Mouse (Mus musculus) neural tube, embryonic 12.5 days (tissue): ENCODE data around the gene Mon2. TPM values are rescaled to one million over a fixed set of nuclear protein-coding genes. Genes with fewer than 3 reads are reported as not detected.

Source experiments
- ATAC-seq: fragments of 200-750 bp; cut with Nextera tagmentation; 2 replicates; pipeline ENCODE4 v1.8.0; 2017; ENCODE audit warnings: low read depth, mild to moderate bottlenecking, moderate TSS enrichment, moderate library complexity; ENCODE audit not compliant: low FRiP score
- H3K27ac ChIP-seq: fragments of 300-500 bp; sonication (generic); 2 replicates; pipeline ENCODE4 v1.5.1; 2016
- H3K27me3 ChIP-seq: fragments of 300-500 bp; sonication (generic); replicated peaks from 2 replicates; pipeline ENCODE4 v1.6.1; 2016; ENCODE audit warnings: mild to moderate bottlenecking
- H3K36me3 ChIP-seq: fragments of 300-500 bp; sonication (generic); 2 replicates; pipeline ENCODE4 v1.6.1; 2016; ENCODE audit warnings: mild to moderate bottlenecking
- H3K4me1 ChIP-seq: fragments of 300-500 bp; sonication (generic); 2 replicates; pipeline ENCODE4 v1.6.1; 2016
- H3K4me2 ChIP-seq: fragments of 300-500 bp; sonication (generic); replicated peaks from 2 replicates; pipeline ENCODE4 v1.6.1; 2016; ENCODE audit warnings: mild to moderate bottlenecking
- H3K4me3 ChIP-seq: fragments of 300-500 bp; sonication (generic); 2 replicates; pipeline ENCODE4 v1.5.1; 2016
- H3K9ac ChIP-seq: fragments of 300-500 bp; sonication (generic); 2 replicates; pipeline ENCODE4 v1.6.1; 2016; ENCODE audit warnings: mild to moderate bottlenecking
- H3K9me3 ChIP-seq: fragments of 300-500 bp; sonication (generic); 2 replicates; pipeline ENCODE4 v1.6.1; 2016; ENCODE audit warnings: mild to moderate bottlenecking
- WGBS: fragments of 180-500 bp; shearing (Covaris S2); methylation state at CpG from one replicate; pipeline ENCODE4 v1.1.7; 2016; 5-methylcytosine and 5-hydroxymethylcytosine counted together
- polyA plus RNA-seq: library from polyadenylated mRNA; unstranded; fragments of >200 nt; fragmentation: Nextera tagmentation; extraction: Ambion mirVana; gene quantifications from 2 replicates; pipeline ENCODE4 v1.2.1, GENCODE M21; 2016

The Mon2 gene
- 38.9 and 40.4 TPM in 2 replicates for polyA plus RNA-seq

DNA sequence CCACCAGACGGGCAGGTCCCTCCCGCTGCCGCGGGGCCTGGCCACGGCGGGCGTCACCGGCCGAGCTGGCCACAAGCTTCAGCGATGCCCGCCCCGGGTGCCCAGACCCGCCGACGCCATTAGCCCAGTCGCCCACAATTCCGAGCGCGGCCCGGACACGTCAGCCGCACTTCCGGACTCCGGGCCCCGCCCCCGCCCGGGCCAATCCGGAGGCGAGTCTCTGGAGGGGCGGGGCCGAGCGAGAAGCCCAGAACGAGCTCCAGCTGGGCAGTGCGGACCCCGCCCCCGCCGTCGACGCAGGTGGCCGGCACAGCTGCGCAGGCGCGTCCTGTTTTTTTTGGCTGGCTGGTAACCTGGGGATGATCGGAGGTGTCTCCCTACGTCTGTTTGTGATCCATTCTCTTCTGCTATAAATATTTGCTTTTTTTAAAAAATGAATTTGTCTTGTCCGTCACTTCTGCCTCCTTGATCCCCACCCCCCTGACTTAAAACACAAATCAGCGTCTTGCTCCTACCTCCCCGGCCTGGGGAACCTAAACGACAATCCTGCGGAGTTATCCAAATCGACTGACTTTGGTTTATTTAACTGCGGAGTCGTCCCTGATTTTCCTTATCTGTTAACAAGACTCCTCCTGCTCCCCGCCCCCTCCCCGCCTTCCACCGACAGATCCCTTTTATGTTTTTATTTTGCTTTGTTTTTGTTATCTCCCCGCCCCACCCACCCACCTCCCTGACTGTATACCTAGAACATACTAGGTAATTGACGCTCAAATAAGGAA is at the start of gene Mon2:
TSS of gene Mon2 (minus strand) at position 261 of the 779 bp plus-strand sequence.
- under 1% methylated on average over 58 of the region's 58 CpGs for WGBS
- peak; percentile 99 for ATAC-seq
- H3K27me3 ChIP-seq, result no peaks in the 10 kb centered on the region

DNA sequence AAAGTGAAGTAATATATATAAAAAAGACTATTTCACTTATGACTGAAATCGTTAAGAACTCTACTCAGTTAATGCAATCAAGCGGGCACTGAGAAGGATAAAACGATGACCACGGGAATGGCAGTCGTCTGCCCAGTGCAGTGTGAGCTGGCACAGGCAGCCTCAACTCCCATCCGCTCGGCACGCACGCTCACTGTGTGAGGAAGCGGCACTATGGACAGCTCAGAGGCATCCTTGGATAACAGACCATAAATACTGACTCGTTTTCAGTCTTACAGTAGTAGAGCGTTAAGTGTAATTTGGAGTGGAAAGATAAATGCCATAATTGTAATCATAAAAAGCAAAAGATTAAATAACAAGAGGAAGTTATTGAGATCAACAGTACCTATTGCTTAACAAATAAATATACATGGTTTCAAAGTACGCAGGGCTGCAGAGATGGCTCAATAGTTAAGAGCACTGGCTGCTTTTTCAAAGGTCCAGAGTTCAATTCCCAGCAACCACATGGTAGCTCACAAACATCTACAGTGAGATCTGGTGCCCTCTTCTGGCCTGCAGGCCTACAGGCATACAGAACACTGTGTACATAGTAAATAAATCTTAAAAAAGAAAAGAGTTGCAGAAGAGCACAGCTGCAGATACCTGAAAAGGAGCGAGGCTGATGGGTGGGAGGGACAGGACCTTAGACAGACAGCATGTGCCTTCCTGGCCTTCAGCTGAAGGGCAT is 44.5 kb upstream of the Mon2 start:
- no peak overlapping the region for H3K4me2 ChIP-seq
- H3K9ac ChIP-seq, result no peak overlapping the region
- 95% methylated on average over 14 of the region's 14 CpGs for WGBS
- H3K4me1 ChIP-seq, result no peaks in the 10 kb centered on the region
- H3K27ac ChIP-seq, result no peak overlapping the region
- no peak for ATAC-seq
- H3K27me3 ChIP-seq, result no peaks in the 10 kb centered on the region
- H3K9me3 ChIP-seq, result no peaks in the 10 kb centered on the region
- H3K36me3 ChIP-seq, result peaks cover 82% of the 10 kb centered on the region
- H3K4me3 ChIP-seq, result no peak overlapping the region

More for the DNA sequence above, at the start of gene Mon2:
- Histone ChIP-seq H3K9me3 (no peaks in the 10 kb centered on the region), H3K27ac (peak within 1 kb of the TSS; percentile 42; the same call in 1 of the 2 replicates), H3K36me3 (peaks cover 10% of the 10 kb centered on the region), H3K4me1 (peaks cover 9% of the 10 kb centered on the region), H3K4me3 (peak within 1 kb of the TSS; percentile 98), H3K4me2 (peak within 1 kb of the TSS; percentile 86), H3K9ac (peak within 1 kb of the TSS; percentile 97)

DNA sequence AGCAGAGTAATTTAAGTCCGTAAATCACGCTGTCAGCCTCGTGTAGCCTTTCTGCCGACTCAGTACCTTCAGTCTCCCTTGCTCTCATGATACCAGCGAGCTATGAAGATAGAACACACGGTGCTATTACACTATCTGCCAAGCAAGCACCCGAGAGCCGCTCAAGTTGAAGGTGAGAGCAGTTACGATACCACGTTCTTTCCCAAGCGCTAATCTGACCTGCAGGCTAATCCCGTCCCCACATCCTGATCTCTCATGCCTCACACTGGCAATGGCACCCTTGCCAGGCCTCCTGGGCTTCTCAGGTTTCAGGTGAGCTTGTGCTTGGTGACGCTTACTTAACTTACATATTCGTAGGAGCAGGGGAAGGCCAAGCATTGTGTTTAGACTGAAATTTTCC is 40.6 kb upstream of the Mon2 start:
- H3K27me3 ChIP-seq, result no peaks in the 10 kb centered on the region
- ATAC-seq, result no peak
- H3K4me3 ChIP-seq, result no peak overlapping the region
- 87% methylated on average over 14 of the region's 14 CpGs for WGBS
- no peak overlapping the region for H3K27ac ChIP-seq
- H3K36me3 ChIP-seq, result peaks cover 69% of the 10 kb centered on the region
- no peak overlapping the region for H3K9ac ChIP-seq
- no peak overlapping the region for H3K4me2 ChIP-seq
- no peaks in the 10 kb centered on the region for H3K9me3 ChIP-seq
- no peaks in the 10 kb centered on the region for H3K4me1 ChIP-seq

DNA sequence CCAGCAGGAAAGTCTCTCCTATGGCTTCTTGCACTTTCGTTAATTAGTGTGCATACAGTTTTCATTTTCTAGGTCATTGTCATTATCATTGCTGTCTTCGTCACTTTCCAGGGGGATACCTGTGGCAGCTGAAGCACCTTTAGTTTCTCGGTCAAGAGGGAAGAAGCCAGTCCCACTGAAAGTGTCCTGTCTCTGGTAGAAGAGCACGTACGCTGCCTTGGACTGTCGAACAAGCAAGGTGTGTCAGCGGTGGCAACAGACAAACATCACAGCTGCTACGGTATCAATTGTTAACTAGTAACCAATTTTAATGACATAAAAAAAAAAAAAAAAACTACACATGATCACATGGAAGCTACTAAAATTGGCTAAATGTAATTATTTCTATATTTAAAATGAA is 37.2 kb upstream of the Mon2 start:
- Histone ChIP-seq H3K27ac (no peak overlapping the region), H3K36me3 (peaks cover 47% of the 10 kb centered on the region)

DNA sequence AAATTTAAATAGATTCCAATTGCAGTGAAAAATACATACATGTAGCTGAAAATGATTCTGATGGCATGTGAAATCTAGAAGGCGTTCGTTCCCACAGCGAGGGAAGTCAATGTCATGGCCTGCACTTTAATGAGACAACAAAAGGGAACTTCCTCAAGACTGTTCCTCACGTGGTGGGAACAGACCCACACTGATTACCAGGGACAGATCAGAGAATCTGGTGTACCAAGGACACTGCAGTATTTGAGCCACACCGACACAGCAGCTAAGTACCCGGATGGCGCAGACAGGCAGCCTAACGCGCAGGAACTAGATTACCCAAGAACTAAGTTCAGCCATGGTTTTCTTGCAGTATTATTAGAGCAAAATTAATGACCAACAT is 36.5 kb upstream of the Mon2 start:
- ATAC-seq, result no peak
- no peaks in the 10 kb centered on the region for H3K27me3 ChIP-seq
- no peak overlapping the region for H3K4me2 ChIP-seq
- H3K4me3 ChIP-seq, result no peak overlapping the region
- no peak overlapping the region for H3K27ac ChIP-seq
- 92% methylated on average over 9 of the region's 9 CpGs for WGBS
- H3K9me3 ChIP-seq, result no peaks in the 10 kb centered on the region
- H3K36me3 ChIP-seq, result peaks cover 43% of the 10 kb centered on the region
- no peak overlapping the region for H3K9ac ChIP-seq
- no peaks in the 10 kb centered on the region for H3K4me1 ChIP-seq

More for the DNA sequence above, 37.2 kb upstream of the Mon2 start:
- Histone ChIP-seq H3K4me1 (no peaks in the 10 kb centered on the region), H3K4me3 (no peak overlapping the region), H3K4me2 (no peak overlapping the region), H3K27me3 (no peaks in the 10 kb centered on the region), H3K9me3 (no peaks in the 10 kb centered on the region), H3K9ac (no peak overlapping the region)
- no peak for ATAC-seq
- WGBS, result 96% methylated on average over 8 of the region's 8 CpGs

DNA sequence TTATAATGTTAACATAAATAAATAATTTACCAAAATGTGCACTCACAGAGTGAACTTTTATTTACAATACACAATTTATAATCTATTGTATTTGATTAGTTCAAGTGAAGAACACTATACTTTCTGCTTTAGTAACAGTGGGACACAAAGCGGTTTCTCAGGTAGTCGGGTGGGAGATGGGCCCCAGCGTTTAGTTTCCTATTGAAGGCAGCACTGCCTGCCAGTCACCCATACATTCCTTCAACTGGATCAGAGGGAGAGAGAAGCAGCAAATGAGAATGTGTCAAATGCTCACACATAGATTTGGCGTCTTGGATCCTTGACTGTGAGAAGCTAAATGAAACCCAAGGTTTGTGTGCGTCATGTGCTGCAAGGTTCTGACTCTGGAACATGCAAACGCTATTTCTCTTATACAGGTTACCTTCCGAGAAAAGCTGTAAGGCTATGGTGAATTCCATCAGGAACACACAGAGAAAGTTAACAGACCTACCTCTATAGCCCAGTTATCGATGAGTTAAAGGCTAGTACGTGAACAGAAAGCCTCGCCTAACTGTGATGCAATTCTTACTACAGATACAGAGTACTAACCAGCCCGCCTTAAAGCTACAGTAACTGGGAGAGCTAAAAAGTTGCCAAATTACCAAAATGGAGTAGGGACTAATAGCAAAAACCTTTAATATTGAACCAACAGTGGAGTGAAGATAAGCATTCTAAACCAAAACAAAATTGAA is 35.9 kb upstream of the Mon2 start:
- 91% methylated on average over 11 of the region's 11 CpGs for WGBS
- no peaks in the 10 kb centered on the region for H3K27me3 ChIP-seq
- no peaks in the 10 kb centered on the region for H3K9me3 ChIP-seq
- H3K4me1 ChIP-seq, result no peaks in the 10 kb centered on the region
- no peak overlapping the region for H3K27ac ChIP-seq
- H3K36me3 ChIP-seq, result peaks cover 38% of the 10 kb centered on the region
- H3K4me2 ChIP-seq, result no peak overlapping the region
- no peak for ATAC-seq
- no peak overlapping the region for H3K9ac ChIP-seq
- no peak overlapping the region for H3K4me3 ChIP-seq

DNA sequence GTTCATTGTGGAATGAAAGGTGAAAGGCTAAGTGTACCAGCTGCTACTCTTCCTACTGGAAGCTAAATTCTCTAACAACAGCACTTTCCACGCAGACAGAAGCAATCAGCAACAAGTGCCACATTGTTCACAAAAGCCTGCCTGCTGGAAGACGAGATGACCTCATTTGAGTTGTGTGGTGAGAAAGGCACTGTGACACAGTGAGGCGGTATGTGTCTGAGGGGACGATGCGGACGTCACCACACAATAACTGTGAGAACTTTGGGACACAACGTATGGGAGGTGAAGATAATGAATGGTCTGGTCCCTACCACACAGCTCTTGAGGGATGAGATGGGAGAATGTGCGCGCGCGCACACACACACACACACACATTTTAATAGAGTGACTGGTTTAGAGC is 34.2 kb upstream of the Mon2 start:
- Histone ChIP-seq H3K4me3 (no peak overlapping the region), H3K27me3 (no peaks in the 10 kb centered on the region), H3K36me3 (peaks cover 22% of the 10 kb centered on the region; the same call in 1 of the 2 replicates), H3K4me1 (no peaks in the 10 kb centered on the region), H3K27ac (no peak overlapping the region), H3K9me3 (no peaks in the 10 kb centered on the region), H3K9ac (no peak overlapping the region), H3K4me2 (no peak overlapping the region)
- ATAC-seq, result 0 out of 2 replicates have a peak, but pooled peaks have one; percentile 21
- 71% methylated on average over 11 of the region's 11 CpGs for WGBS

DNA sequence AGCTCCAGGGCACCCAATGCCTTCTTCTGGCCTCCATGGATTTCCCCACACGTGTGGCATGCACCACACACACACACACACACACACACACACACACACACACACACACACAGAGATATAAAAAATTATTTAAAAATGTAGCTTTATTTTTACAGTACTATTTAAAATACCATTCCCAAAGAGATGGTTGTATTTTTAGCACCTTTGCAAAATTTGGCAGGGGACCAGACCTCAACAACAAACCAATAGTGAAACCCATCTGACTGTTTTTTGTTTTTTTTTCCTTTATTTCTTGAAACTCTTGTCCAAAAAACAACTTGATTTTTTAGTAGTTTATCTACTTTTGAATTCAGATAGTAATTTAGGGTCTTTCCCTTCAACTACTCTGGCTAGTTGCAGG is 32.2 kb upstream of the Mon2 start:
- H3K9ac ChIP-seq, result no peak overlapping the region
- no peaks in the 10 kb centered on the region for H3K27me3 ChIP-seq
- no peak overlapping the region for H3K4me2 ChIP-seq
- no peaks in the 10 kb centered on the region for H3K4me1 ChIP-seq
- ATAC-seq, result no peak
- no peak overlapping the region for H3K4me3 ChIP-seq
- no peaks in the 10 kb centered on the region for H3K9me3 ChIP-seq
- H3K27ac ChIP-seq, result no peak overlapping the region
- WGBS, result 80% methylated on average over 1 of the region's 1 CpGs
- H3K36me3 ChIP-seq, result peaks cover 9% of the 10 kb centered on the region; the same call in 1 of the 2 replicates

DNA sequence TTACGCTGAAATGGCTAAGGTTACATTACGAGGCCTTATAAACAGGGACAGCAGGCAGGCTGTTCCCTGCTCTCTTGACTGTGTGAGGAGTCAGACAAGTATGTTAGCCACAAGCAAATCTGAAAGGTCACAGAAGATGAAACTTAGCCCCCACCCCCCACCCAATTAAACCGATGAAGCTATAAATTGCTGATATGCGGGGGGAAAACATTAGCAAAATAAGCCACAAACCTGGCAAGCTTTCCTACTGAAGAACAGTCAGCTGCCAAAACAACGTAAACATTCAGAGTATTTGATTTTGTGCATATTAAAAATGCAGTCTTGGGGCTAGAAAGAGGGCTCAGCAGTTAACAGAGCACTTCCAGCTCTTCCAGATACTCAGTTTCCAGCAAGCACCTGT is 31.8 kb upstream of the Mon2 start:
- WGBS, result 94% methylated on average over 5 of the region's 5 CpGs
- no peak overlapping the region for H3K4me2 ChIP-seq
- H3K4me1 ChIP-seq, result no peaks in the 10 kb centered on the region
- no peak overlapping the region for H3K9ac ChIP-seq
- peaks cover 6% of the 10 kb centered on the region; the same call in 1 of the 2 replicates for H3K36me3 ChIP-seq
- ATAC-seq, result no peak
- no peaks in the 10 kb centered on the region for H3K9me3 ChIP-seq
- H3K4me3 ChIP-seq, result no peak overlapping the region
- no peaks in the 10 kb centered on the region for H3K27me3 ChIP-seq
- no peak overlapping the region for H3K27ac ChIP-seq

DNA sequence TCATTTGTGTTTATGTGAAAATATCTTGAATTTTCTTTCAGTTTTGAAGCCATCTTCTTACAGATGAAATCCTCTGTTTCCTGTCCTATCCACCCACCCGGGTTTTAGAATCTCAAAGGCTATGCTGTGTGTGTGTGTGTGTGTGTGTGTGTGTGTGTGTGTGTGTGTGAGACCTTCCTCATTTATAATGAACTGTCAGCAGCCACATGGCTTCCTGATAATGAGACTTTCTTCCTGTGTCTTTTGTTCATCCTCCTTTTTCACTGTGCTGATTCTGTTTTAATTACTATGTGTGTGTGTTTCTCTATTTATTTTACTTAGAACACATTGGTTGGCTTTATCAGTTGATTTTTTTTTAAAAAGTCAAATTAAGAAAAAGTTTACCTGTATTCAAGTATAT is 25.0 kb upstream of the Mon2 start:
- no peaks in the 10 kb centered on the region for H3K4me1 ChIP-seq
- no peaks in the 10 kb centered on the region for H3K9me3 ChIP-seq
- H3K4me2 ChIP-seq, result no peak overlapping the region
- ATAC-seq, result no peak
- no peak overlapping the region for H3K27ac ChIP-seq
- 82% methylated on average over 1 of the region's 1 CpGs for WGBS
- no peaks in the 10 kb centered on the region for H3K36me3 ChIP-seq
- no peak overlapping the region for H3K9ac ChIP-seq
- no peak overlapping the region for H3K4me3 ChIP-seq
- H3K27me3 ChIP-seq, result no peaks in the 10 kb centered on the region

DNA sequence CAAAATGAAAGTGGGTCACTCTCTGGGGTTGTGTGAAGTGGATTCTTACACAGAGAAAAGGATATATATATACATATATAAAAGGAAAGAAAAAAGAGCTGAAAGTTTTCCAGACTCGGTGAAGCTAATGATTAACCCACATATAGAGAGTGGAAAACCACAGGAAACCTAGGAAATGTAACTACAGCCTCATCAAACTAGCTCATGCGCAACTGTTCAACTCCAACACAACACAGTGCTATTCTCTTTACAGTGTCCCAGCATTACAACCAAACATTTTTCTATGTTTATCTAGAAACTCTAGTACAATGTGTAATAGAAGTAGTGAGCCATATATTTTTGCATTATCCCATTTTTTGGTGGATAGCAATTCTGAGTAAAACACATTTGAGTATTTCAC is 24.3 kb upstream of the Mon2 start:
- H3K27ac ChIP-seq, result no peak overlapping the region

DNA sequence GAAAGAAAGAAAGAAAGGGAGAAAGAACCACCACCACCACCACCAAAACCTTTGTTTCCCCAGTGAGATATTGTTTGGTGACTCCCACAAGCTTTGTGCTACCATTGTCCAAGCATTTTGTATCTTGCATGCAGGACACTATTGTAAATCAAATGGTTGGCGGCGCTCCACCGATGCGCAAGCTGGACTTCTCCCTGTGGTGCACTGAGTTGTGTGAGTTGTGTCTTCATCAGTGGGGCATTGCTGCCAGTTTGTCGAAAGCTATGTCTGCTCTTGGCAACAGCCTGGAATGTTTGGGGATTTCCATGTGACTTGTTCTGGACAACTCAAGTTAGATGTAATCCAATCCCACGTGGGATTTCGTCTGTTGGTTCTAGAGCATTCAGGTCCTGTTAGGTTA is 18.2 kb upstream of the Mon2 start:
- no peak for ATAC-seq
- no peaks in the 10 kb centered on the region for H3K36me3 ChIP-seq
- no peak overlapping the region for H3K4me2 ChIP-seq
- H3K27me3 ChIP-seq, result no peaks in the 10 kb centered on the region
- no peaks in the 10 kb centered on the region for H3K9me3 ChIP-seq
- no peaks in the 10 kb centered on the region for H3K4me1 ChIP-seq
- H3K4me3 ChIP-seq, result no peak overlapping the region
- no peak overlapping the region for H3K9ac ChIP-seq
- H3K27ac ChIP-seq, result no peak overlapping the region
- 84% methylated on average over 7 of the region's 7 CpGs for WGBS

More for the DNA sequence above, 24.3 kb upstream of the Mon2 start:
- no peak overlapping the region for H3K9ac ChIP-seq
- no peaks in the 10 kb centered on the region for H3K27me3 ChIP-seq
- ATAC-seq, result no peak
- WGBS, result 89% methylated on average over 2 of the region's 2 CpGs
- H3K4me1 ChIP-seq, result no peaks in the 10 kb centered on the region
- H3K4me2 ChIP-seq, result no peak overlapping the region
- no peak overlapping the region for H3K4me3 ChIP-seq
- no peaks in the 10 kb centered on the region for H3K9me3 ChIP-seq
- no peaks in the 10 kb centered on the region for H3K36me3 ChIP-seq
